Mouse (Mus musculus) bone marrow, adult 2 months (tissue): Measurements from ENCODE around the gene Naa35.

ENCODE experiments used
- CTCF ChIP-seq: fragments of 200-500 bp; IDR thresholded peaks from 2 replicates; pipeline ENCODE4 v1.5.1; 2011; ENCODE audit warnings: low read length, control low read depth; ENCODE audit not compliant: control insufficient read depth, insufficient read depth
- POLR2A ChIP-seq: fragments of 200-500 bp; IDR thresholded peaks from 2 replicates; pipeline ENCODE4 v1.6.1; 2011; ENCODE audit warnings: low read depth, mild to moderate bottlenecking, control low read depth, low read length, borderline replicate concordance; ENCODE audit not compliant: control insufficient read depth

DNA sequence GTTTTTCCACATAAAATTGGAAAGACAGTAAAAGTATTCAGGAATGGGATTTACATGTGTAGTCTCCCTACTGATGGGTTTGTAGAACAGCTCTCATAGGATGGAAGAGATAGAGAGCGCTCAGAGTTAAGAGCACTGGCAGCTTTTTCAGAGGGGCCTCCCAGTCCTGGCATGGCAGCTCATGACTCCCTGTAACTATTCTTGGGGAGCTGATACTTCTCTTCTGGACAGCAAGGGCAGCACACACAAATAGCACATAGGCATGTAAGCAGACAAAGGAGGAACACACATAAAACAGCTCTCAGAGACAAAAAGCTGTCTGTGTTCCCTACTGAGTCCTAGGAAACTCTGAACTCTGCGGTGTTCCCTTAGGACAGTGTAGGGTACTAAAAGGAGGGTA lies 25.4 kb downstream of the Naa35 start:
- TF ChIP-seq CTCF (no peak), POLR2A (no peak)
